Mouse (Mus musculus) right cerebral cortex, postnatal 14 days (tissue): ENCODE results near the gene Acod1.

Source experiments
- DNase-seq: peaks from one replicate; pipeline ENCODE4 v3.0.0; 2022

Gene Acod1

GRCm38 (mm10) chr14:103102731-103103335 lies 56.1 kb downstream of the Acod1 start:
- no peak for DNase-seq
